Mouse (Mus musculus) CD4-positive, CD25-positive, alpha-beta regulatory T cell, adult 9 weeks (primary cell): ENCODE measurements around the gene Rnf44. TPM values are rescaled to one million over a fixed set of nuclear protein-coding genes. Genes with fewer than 3 reads are reported as not detected.

Experiments
- polyA plus RNA-seq: library from polyadenylated mRNA; unstranded; fragments of 100-300 nt; shearing (Covaris generic); gene quantifications from one replicate; pipeline ENCODE4 v1.2.1, GENCODE M21; 2017

Rnf44 gene
- polyA plus RNA-seq = 45.2 TPM

DNA sequence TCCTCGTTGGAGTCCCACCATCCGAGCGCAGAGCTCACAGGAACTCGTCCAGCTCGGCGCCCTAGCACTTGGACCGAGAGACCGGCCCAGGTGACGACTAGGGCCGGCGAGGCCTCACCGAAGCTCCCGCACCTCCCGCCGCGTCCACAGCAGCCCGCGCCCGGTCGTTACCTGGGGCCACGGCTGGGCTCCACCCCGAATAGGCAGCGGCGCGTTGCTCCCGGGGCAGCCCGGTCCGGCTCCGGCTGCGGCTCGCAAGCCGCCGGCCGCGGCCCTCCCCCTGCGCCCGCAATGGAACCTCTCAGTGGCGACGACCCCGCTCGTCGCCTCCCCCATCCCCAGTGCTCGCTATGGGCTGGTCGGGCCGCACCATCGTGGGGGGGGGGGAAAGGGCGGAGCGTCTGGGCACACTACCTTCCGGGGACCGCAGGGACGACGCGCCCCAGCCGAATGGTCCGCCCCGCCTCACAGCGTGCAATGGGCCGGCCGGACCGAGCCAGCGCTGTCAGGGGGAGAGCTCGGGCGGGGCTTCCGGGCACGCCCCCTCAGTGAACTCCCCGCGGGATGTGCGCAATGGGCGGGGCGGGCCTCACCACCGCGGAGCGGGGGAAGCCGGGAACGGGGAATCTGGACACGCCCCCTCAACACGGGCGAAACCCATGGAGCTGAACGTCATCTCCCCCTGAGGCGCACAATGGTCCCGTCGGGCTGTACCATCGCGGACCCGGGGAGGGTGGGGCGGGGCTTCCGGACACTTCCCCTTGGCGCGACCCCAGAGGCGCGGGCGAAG is at the start of gene Rnf44:
Rnf44 (minus strand) TSS at position 350 of the 790 bp plus-strand sequence.

DNA sequence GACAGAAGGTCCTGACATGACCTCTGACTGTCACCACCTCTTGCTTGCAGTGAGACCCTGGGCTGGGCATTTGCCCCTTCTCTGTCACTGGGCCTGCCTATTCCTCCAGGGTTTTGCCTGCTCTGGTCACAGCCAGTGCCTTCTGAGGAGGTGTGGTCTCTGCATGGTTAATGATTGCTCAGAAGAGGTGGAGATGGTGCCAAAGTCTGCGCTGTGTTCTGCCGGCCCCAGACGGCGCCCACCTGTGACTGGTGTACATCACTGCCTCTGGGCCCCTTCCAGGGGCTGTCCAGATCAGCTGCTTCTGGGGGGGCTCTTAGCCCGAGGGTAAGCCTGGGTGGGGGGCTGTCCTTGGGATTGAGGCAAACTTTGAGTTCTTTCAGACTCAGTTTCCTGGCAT is 7.5 kb upstream of the Rnf44 start, which contains the start of gene Cdhr2:
Cdhr2 (plus strand) TSS at position 219 of the 400 bp plus-strand sequence.

Other genes with a start within 250 kb of the Rnf44 start
- 29.9 TPM for gene Thoc3, start 225.1 kb downstream of the Rnf44 start, polyA plus RNA-seq
- gene Simc1, start 190.1 kb downstream of the Rnf44 start, polyA plus RNA-seq = 8.8 TPM
- 84.2 TPM for gene 4833439L19Rik, start 128.5 kb downstream of the Rnf44 start, polyA plus RNA-seq
- gene Arl10, start 118.9 kb downstream of the Rnf44 start, polyA plus RNA-seq = 6.6 TPM
- gene Nop16, start 103.8 kb downstream of the Rnf44 start, polyA plus RNA-seq = 62.6 TPM
- gene Higd2a, start 103.7 kb downstream of the Rnf44 start, polyA plus RNA-seq = 215 TPM
- 36.6 TPM for gene Cltb, start 82.6 kb downstream of the Rnf44 start, polyA plus RNA-seq
- 105 TPM for gene Faf2, start 72.1 kb downstream of the Rnf44 start, polyA plus RNA-seq
- gene Cdhr2, start 7.6 kb upstream of the Rnf44 start, polyA plus RNA-seq = not detected
- gene Gprin1, start 56.0 kb upstream of the Rnf44 start, polyA plus RNA-seq = not detected
- 0.81 TPM for gene Sncb, start 72.7 kb upstream of the Rnf44 start, polyA plus RNA-seq
- gene Eif4e1b, start 90.1 kb upstream of the Rnf44 start, polyA plus RNA-seq = not detected
- 2.6 TPM for gene Tspan17, start 95.5 kb upstream of the Rnf44 start, polyA plus RNA-seq